Mouse (Mus musculus): ENCODE measurements at regions not wholly inside any gene's neighbourhood (a gene's known extent, or its start where the extent isn't known, plus 50 kb on each side); places are given as distances from the start of the nearest gene placed in this dataset.

GRCm38 (mm10) chr13:37151835-37152516, 101.9 kb upstream of the F13a1 start:
- no peak for ATAC-seq (replicated peaks; ENCODE audit: low FRiP score, low TSS enrichment, poor library complexity, severe bottlenecking)

GRCm38 (mm10) chr13:37149961-37150360, 99.9 kb upstream of the F13a1 start:
- no peak for ATAC-seq (replicated peaks; ENCODE audit: low FRiP score, low TSS enrichment, poor library complexity, severe bottlenecking)

- no peak for ATAC-seq (replicated peaks; ENCODE audit: low FRiP score, low TSS enrichment, poor library complexity, severe bottlenecking)
These were observed 99.2 kb upstream of the F13a1 start for GRCm38 (mm10) chr13:37149066-37149781.

- ATAC-seq (replicated peaks; ENCODE audit: low FRiP score, low TSS enrichment, poor library complexity, severe bottlenecking): no peak
These were observed 98.6 kb upstream of the F13a1 start for GRCm38 (mm10) chr13:37148627-37149026.

GRCm38 (mm10) chr13:37147790-37148189, 97.7 kb upstream of the F13a1 start:
- ATAC-seq (replicated peaks; ENCODE audit: low FRiP score, low TSS enrichment, poor library complexity, severe bottlenecking): no peak

- no peak for ATAC-seq (replicated peaks; ENCODE audit: low FRiP score, low TSS enrichment, poor library complexity, severe bottlenecking)
These were observed 92.8 kb upstream of the F13a1 start for GRCm38 (mm10) chr13:37142812-37143211.

- no peak for ATAC-seq (replicated peaks; ENCODE audit: low FRiP score, low TSS enrichment, poor library complexity, severe bottlenecking)
These were observed 85.1 kb upstream of the F13a1 start for GRCm38 (mm10) chr13:37135115-37135514.

- no peak for ATAC-seq (replicated peaks; ENCODE audit: low FRiP score, low TSS enrichment, poor library complexity, severe bottlenecking)
These were observed 84.5 kb upstream of the F13a1 start for GRCm38 (mm10) chr13:37134518-37134917.

GRCm38 (mm10) chr13:37130637-37131036, 80.6 kb upstream of the F13a1 start:
- ATAC-seq (replicated peaks; ENCODE audit: low FRiP score, low TSS enrichment, poor library complexity, severe bottlenecking): no peak

GRCm38 (mm10) chr13:37121602-37122001, 71.6 kb upstream of the F13a1 start:
- no peak for ATAC-seq (replicated peaks; ENCODE audit: low FRiP score, low TSS enrichment, poor library complexity, severe bottlenecking)

- ATAC-seq (replicated peaks; ENCODE audit: low FRiP score, low TSS enrichment, poor library complexity, severe bottlenecking): no peak
These were observed 70.2 kb upstream of the F13a1 start for GRCm38 (mm10) chr13:37120219-37120618.

- ATAC-seq (replicated peaks; ENCODE audit: low FRiP score, low TSS enrichment, poor library complexity, severe bottlenecking): no peak
These were observed 64.3 kb upstream of the F13a1 start for GRCm38 (mm10) chr13:37114324-37114723.

GRCm38 (mm10) chr13:37111747-37112146, 61.7 kb upstream of the F13a1 start:
- ATAC-seq (replicated peaks; ENCODE audit: low FRiP score, low TSS enrichment, poor library complexity, severe bottlenecking): no peak

- ATAC-seq (replicated peaks; ENCODE audit: low FRiP score, low TSS enrichment, poor library complexity, severe bottlenecking): no peak
These were observed 57.7 kb upstream of the F13a1 start for GRCm38 (mm10) chr13:37107721-37108120.

GRCm38 (mm10) chr13:37106009-37106408, 56.0 kb upstream of the F13a1 start:
- no peak for ATAC-seq (replicated peaks; ENCODE audit: low FRiP score, low TSS enrichment, poor library complexity, severe bottlenecking)

GRCm38 (mm10) chr13:37104410-37105294, 54.6 kb upstream of the F13a1 start:
- no peak for ATAC-seq (replicated peaks; ENCODE audit: low FRiP score, low TSS enrichment, poor library complexity, severe bottlenecking)

GRCm38 (mm10) chr13:37103741-37104296, 53.8 kb upstream of the F13a1 start:
- ATAC-seq (replicated peaks; ENCODE audit: low FRiP score, low TSS enrichment, poor library complexity, severe bottlenecking): no peak

GRCm38 (mm10) chr13:37101755-37102154, 51.7 kb upstream of the F13a1 start:
- no peak for ATAC-seq (replicated peaks; ENCODE audit: low FRiP score, low TSS enrichment, poor library complexity, severe bottlenecking)
